Mouse (Mus musculus) ES-E14 (cell line): ENCODE results near the gene Arhgef39.

Experiments
- CHD2 ChIP-seq: IDR thresholded peaks from 2 replicates; pipeline ENCODE4 v1.6.1; 2014; ENCODE audit warnings: mild to moderate bottlenecking, low read depth, low read length, inconsistent platforms
- HCFC1 ChIP-seq: IDR thresholded peaks from 2 replicates; pipeline ENCODE4 v1.6.1; 2012; ENCODE audit warnings: low read length, inconsistent platforms, borderline replicate concordance; ENCODE audit not compliant: insufficient read depth
- MAFK ChIP-seq: IDR thresholded peaks from 2 replicates; pipeline ENCODE4 v1.6.1; 2014; ENCODE audit warnings: mild to moderate bottlenecking, low read depth, low read length, inconsistent platforms; ENCODE audit not compliant: insufficient read depth
- ZC3H11A ChIP-seq: IDR thresholded peaks from 2 replicates; pipeline ENCODE4 v1.6.1; 2012; ENCODE audit warnings: low read depth, mild to moderate bottlenecking, inconsistent platforms, low read length, borderline replicate concordance
- ZNF384 ChIP-seq: IDR thresholded peaks from 2 replicates; pipeline ENCODE4 v1.6.1; 2012; ENCODE audit warnings: low read depth, low read length, inconsistent platforms

DNA sequence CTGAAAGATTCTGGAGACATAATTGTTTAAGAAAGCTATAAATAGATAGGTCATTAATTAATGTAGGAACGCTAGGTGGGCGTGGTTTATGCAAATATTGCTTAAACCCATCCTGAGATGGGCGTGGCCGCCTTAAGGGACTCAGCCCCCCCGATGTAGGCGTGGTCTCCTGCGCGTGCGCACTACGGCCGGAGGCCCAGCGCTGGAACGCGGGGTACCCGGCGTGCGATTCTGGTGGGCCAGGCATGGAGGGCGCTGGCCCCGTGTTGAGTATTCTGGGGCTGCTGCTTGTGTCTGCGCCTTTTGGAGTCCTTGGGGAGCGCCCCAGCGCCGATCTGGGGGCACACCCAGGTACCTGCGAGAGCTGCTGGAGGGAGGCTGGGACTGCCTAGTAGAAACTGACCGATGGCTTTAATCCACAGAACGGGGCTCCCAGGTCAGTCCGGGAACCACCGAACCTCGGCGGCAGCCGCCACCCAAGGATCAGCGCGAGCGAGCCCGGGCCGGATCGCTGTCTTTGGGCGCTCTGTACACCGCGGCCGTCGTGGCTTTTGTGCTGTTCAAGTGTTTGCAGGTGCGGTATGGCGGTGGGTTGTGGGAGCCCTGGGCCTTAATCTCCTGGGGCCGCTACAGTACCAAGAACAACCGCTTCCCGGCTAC lies 6.2 kb downstream of the Arhgef39 start:
- TF ChIP-seq MAFK (no peak), HCFC1 (no peak), ZNF384 (no peak), ZC3H11A (no peak), CHD2 (no peak)
